Mouse (Mus musculus) mature B cell (primary cell): Measurements from ENCODE around the gene 4930449I24Rik.
"Not testable (repeated sequence)": the region's sequence is repeated elsewhere in the genome, so short reads cannot be mapped to it uniquely, and the experiment has no call there.

ENCODE experiments used
- in situ Hi-C: fragments of 300-500 bp; cut with MboI; formaldehyde crosslinking; loops from 2 replicates; pipeline ENCODE4 v1.14.3; 2019

4930449I24Rik gene

GRCm38 (mm10) chr5:146502099-146502498 lies at the start of gene 4930449I24Rik:
Gene 4930449I24Rik (plus strand): TSS chr5:146502399.
- in situ Hi-C loops: not testable (repeated sequence)

- in situ Hi-C loops: no loop called here
Observed at GRCm38 (mm10) chr5:146453556-146453955, 48.6 kb upstream of the 4930449I24Rik start.

- in situ Hi-C loops: no loop called here
Observed at GRCm38 (mm10) chr5:146461612-146462011, 40.6 kb upstream of the 4930449I24Rik start.

- in situ Hi-C loops: no loop called here
Observed at GRCm38 (mm10) chr5:146466663-146467062, 35.5 kb upstream of the 4930449I24Rik start.

DNA sequence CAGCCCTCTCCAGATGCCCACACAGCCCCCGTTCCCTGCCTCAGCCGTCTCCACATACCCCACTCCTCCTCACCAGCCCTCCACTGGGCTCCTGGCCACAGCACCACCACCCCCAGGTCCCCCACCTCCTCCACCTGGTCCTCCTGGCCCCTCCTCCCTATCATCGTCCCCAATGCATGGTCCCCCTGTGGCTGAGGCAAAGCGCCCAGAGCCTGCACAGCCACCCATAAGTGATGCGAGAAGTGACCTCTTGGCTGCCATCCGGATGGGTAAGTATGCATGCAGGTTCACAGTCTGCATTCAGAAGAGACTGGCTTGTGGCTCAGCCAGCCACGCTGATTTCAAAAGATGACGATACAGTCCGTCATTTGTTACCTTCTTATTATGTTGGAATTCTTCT lies 33.9 kb upstream of the 4930449I24Rik start:
- in situ Hi-C loops: no loop called here

GRCm38 (mm10) chr5:146470821-146471220 lies 31.4 kb upstream of the 4930449I24Rik start:
- in situ Hi-C loops: no loop called here

DNA sequence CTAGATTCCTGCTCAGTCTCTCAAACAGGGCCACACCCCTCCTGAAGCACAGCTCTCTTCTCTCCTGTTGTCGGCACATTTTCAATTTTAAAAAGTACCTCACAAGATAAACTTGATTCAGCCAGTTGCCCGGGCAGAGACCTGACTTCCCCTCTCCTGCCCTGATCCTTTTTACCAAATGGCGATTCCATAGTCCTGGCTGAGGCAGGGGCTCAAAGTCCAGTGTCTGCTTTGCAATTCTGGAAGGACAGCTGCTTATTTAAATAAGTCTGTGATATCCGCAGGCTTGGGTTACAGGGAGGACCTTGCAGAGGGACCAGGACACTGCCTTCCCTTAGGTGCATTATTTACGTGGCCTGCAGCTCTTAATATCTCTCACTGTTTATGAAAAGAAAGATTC lies 30.9 kb upstream of the 4930449I24Rik start:
- in situ Hi-C loops: no loop called here

DNA sequence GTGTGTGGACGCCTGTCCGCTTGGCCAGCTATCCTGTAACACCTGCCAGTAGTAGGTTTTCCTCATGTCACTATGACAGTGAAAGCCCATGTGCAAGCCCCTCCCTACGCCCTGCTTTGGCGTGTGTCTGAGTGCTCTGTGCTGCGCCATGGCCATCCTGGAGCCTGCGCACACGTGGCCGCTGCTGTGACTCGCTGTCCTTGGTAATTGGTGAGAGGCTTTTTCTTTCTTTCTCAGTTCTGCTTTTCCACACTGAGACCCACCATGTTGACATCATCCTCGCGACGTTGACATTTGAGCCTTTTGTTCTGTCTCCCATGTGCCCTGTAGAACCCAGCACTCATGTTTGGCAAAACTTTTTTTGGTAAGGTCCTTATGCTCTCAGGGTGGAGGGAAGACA lies 30.4 kb upstream of the 4930449I24Rik start:
- in situ Hi-C loops: no loop called here

DNA sequence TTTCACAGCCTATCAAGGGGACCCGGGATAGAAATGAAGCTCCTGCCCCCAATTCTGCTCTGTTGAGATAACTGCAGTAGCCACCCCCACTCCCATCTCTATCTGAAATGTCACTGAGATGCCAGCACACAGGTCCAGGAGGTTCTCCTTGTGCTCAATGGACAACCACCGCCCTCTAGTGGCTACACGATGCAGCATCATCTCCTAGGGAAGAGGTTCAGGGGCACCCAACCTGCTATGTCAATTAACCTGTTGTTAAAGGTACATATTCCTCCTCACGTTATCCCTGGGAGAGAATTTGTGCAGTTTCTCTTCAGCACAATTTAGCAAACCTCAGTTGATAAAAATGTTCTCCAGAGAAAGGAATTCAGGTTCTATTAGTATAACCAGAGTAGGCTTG lies 22.6 kb upstream of the 4930449I24Rik start:
- in situ Hi-C loops: not testable (repeated sequence)

DNA sequence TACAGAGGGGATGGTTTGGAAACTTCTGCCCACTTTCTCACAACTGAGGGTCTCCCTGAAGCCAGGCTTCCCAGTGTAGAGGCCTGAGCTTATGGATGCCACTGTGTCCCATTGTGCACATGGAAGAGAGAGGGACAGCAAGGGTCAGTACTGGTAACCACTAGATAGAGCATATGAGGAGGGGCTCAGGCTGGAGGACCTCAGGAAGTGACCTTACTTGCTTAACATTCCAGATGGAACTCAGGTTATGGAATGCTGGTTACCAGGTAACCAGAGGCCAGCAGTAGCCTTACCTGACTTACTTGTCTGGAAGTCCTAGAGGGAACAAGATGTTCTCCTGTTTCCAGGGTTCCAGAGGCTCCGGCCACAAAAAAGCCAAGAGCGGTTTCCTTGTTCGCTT lies 20.5 kb upstream of the 4930449I24Rik start, which contains the start of gene Gm6408:
TSS of gene Gm6408 (plus strand) at position 301 of the 400 bp plus-strand sequence.
- in situ Hi-C loops: not testable (repeated sequence)

DNA sequence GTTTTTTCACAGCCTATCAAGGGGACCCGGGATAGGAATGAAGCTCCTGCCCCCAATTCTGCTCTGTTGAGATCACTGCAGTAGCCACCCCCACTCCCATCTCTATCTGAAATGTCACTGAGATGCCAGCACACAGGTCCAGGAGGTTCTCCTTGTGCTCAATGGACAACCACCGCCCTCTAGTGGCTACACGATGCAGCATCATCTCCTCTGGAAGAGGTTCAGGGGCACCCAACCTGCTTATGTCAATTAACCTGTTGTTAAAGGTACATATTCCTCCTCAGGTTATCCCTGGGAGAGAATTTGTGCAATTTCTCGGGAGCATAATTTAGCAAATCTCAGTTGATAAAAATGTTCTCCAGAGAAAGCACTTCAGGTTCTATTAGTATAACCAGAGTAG lies 13.2 kb upstream of the 4930449I24Rik start:
- in situ Hi-C loops: not testable (repeated sequence)

- in situ Hi-C loops: not testable (repeated sequence)
Observed at GRCm38 (mm10) chr5:146491063-146491462, 11.1 kb upstream of the 4930449I24Rik start, which contains the start of gene Gm6370. Gene Gm6370 (plus strand): TSS chr5:146491363.

GRCm38 (mm10) chr5:146513823-146514222 lies 11.6 kb downstream of the 4930449I24Rik start, which contains the start of gene Gm3402:
Gene Gm3402 (plus strand): TSS chr5:146514123.
- in situ Hi-C loops: not testable (repeated sequence)

DNA sequence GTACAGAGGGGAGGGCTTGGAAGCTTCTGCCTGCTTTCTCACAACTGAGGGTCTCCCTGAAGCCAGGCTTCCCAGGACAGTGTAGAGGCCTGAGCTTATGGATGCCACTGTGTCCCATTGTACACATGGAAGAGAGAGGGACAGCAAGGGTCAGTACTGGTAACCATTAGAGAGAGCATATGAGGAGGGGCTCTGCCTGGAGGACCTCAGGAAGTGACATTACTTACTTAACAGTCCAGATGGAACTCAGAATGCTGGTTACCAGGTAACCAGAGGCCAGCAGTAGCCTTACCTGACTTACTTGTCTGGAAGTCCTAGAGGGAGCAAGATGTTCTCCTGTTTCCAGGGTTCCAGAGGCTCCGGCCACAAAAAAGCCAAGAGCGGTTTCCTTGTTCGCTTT lies 23.3 kb downstream of the 4930449I24Rik start, which contains the start of gene Gm3404:
TSS of gene Gm3404 (plus strand) at position 301 of the 400 bp plus-strand sequence.
- in situ Hi-C loops: not testable (repeated sequence)

GRCm38 (mm10) chr5:146537347-146537746 lies 35.1 kb downstream of the 4930449I24Rik start, which contains the start of gene Gm3409:
Gene Gm3409 (plus strand): TSS chr5:146537647.
- in situ Hi-C loops: not testable (repeated sequence)
